Mouse (Mus musculus) thymus, adult 2 months (tissue): ENCODE results near the gene Usp36. TPM values are rescaled to one million over a fixed set of nuclear protein-coding genes. Genes with fewer than 3 reads are reported as not detected.

Experiments used
- DNase-seq: peaks from one replicate; pipeline ENCODE4 v3.0.0; 2021
- H3K27ac ChIP-seq: fragments of 200-500 bp; 2 replicates; pipeline ENCODE4 v1.5.1; 2012; ENCODE audit warnings: low read length, control low read depth; ENCODE audit not compliant: control insufficient read depth, insufficient read depth
- H3K27me3 ChIP-seq: fragments of 200-500 bp; 2 replicates; pipeline ENCODE4 v1.6.1; 2012; ENCODE audit warnings: mild to moderate bottlenecking, low read length, moderate library complexity, mixed read lengths; ENCODE audit not compliant: control insufficient read depth, insufficient read depth
- H3K36me3 ChIP-seq: fragments of 200-500 bp; 2 replicates; pipeline ENCODE4 v1.6.1; 2012; ENCODE audit warnings: mild to moderate bottlenecking, low read length, moderate library complexity; ENCODE audit not compliant: control insufficient read depth, insufficient read depth
- H3K4me1 ChIP-seq: fragments of 200-500 bp; replicated peaks from 2 replicates; pipeline ENCODE4 v1.6.1; 2012; ENCODE audit warnings: low read length; ENCODE audit not compliant: control insufficient read depth, insufficient read depth
- H3K4me3 ChIP-seq: fragments of 200-500 bp; 2 replicates; pipeline ENCODE4 v1.5.1; 2012; ENCODE audit warnings: mild to moderate bottlenecking, low read length, control low read depth, moderate library complexity; ENCODE audit not compliant: control insufficient read depth, insufficient read depth
- CTCF ChIP-seq: fragments of 200-500 bp; IDR thresholded peaks from 2 replicates; pipeline ENCODE4 v1.5.1; 2012; ENCODE audit warnings: mild to moderate bottlenecking, control low read depth, low read length, moderate library complexity, borderline replicate concordance; ENCODE audit not compliant: control insufficient read depth, poor library complexity, insufficient read depth; ENCODE audit errors: extremely low read depth
- POLR2A ChIP-seq: fragments of 200-500 bp; IDR thresholded peaks from 2 replicates; pipeline ENCODE4 v1.6.1; 2012; ENCODE audit warnings: mild to moderate bottlenecking, low read length, control low read depth, moderate library complexity; ENCODE audit not compliant: control insufficient read depth, poor library complexity, insufficient read depth; ENCODE audit errors: extremely low read depth
- WGBS: fragments of 180-500 bp; shearing (Covaris S2); methylation state at CpG from one replicate; pipeline ENCODE4 v1.1.7; 2018; 5-methylcytosine and 5-hydroxymethylcytosine counted together
- polyA plus RNA-seq: library from polyadenylated mRNA; depleted of rRNA; stranded (reverse); fragments of >200 nt; gene quantifications from 2 replicates; pipeline ENCODE4 v1.2.3, GENCODE M21; 2012

Usp36 gene
- polyA plus RNA-seq, 1 experiment = 28.8 TPM

DNA sequence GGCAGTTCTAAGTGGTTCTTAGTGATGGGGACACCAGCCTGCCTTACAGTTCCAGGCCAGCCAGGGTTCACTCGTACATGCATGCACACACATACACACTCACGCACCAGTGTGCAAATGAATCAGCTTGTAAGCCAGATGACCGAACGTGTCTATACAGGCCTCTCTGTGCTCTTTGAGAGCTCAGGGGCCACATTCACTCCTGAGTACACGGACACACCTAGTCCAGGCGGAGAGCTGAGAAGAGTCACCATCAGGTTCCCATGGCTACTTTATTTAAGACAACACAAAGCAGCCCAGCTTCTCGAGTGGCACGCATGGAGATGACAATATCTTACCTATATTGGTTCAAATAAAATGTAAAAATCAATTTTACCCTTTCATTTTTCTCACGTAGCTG lies 3.6 kb downstream of the Usp36 start:
- Histone ChIP-seq H3K4me3 (no peak overlapping the region), H3K4me1 (peaks cover 16% of the 10 kb centered on the region), H3K36me3 (peaks cover 20% of the 10 kb centered on the region), H3K27ac (no peak overlapping the region), H3K27me3 (no peaks in the 10 kb centered on the region)
- no peak for DNase-seq
- TF ChIP-seq POLR2A (no peak), CTCF (no peak)
- 96% methylated on average over 9 of the region's 9 CpGs for WGBS

DNA sequence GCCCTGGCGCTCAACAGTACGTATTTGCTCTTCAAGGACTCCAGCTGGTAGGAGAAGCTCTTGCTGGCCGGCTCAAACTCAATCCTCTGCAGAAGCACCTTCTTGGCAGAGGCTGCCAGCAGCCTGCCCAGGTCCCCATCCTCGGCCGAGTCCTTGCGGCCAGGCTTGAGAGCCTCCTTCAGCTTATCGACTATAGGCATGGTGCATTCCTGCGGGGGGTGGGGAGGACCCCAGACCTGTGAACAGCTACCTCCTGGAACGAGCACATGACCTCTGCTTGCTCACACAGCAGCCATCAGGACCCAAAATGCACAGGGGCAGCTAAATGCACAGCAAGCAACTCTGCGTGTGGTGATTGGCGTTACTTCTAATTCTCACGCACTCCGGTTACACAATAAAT lies 4.3 kb downstream of the Usp36 start:
- no peak overlapping the region for H3K27ac ChIP-seq
- WGBS = 98% methylated on average over 13 of the region's 13 CpGs
- H3K27me3 ChIP-seq = no peaks in the 10 kb centered on the region
- H3K4me1 ChIP-seq = peaks cover 16% of the 10 kb centered on the region
- peaks cover 20% of the 10 kb centered on the region for H3K36me3 ChIP-seq
- H3K4me3 ChIP-seq = no peak overlapping the region
- no peak for DNase-seq
- TF ChIP-seq POLR2A = no peak
- no peak for TF ChIP-seq CTCF

DNA sequence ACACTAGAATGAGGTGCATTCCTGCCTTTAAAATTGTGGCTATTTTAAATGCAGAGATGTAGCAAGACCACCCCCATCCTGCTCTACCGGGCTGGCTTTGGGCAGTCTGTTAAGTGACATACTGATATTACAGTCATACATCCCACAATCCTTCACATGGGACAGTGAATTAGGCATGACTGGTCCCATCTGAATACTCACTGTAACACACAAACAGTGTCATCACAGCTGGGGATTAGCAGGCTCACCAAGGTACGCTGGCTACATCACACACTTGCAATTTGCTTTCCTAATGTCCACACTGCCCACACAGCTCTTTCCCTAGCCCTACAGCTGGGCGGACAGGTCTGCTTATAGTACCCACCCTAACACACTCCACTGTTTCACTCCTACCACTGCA lies 9.8 kb downstream of the Usp36 start:
- no peak for TF ChIP-seq CTCF
- no peak for TF ChIP-seq POLR2A
- 96% methylated on average over 3 of the region's 3 CpGs for WGBS
- peaks cover 41% of the 10 kb centered on the region for H3K36me3 ChIP-seq

DNA sequence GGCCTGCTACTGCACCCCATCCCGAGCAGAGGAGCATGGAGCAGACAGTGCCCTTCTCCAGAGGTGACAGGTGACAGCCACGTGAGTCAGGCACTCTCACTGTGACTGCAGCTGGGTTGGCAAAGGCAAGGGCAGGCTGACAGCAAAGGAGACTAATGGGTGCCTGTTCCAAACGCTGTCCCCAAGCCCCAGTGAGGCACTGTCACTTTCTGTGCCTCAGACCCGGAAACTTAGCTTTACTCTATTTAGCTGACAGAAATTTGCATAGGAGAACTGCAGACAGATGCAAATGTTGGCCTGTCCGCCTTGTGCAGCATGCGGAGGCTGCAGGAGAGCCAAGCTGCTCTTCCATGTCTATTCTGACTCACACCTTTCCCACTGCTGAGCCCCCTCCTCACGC lies 13.7 kb downstream of the Usp36 start:
- TF ChIP-seq CTCF (no peak), POLR2A (no peak)
- WGBS = 94% methylated on average over 7 of the region's 7 CpGs
- no peaks in the 10 kb centered on the region for H3K27me3 ChIP-seq
- H3K4me1 ChIP-seq = no peaks in the 10 kb centered on the region
- H3K4me3 ChIP-seq = no peak overlapping the region
- DNase-seq = no peak
- no peak overlapping the region for H3K27ac ChIP-seq
- peaks cover 52% of the 10 kb centered on the region for H3K36me3 ChIP-seq

More for the DNA sequence above, 9.8 kb downstream of the Usp36 start:
- H3K27me3 ChIP-seq = no peaks in the 10 kb centered on the region
- H3K4me3 ChIP-seq = no peak overlapping the region
- no peak overlapping the region for H3K27ac ChIP-seq
- DNase-seq = no peak
- H3K4me1 ChIP-seq = no peaks in the 10 kb centered on the region

DNA sequence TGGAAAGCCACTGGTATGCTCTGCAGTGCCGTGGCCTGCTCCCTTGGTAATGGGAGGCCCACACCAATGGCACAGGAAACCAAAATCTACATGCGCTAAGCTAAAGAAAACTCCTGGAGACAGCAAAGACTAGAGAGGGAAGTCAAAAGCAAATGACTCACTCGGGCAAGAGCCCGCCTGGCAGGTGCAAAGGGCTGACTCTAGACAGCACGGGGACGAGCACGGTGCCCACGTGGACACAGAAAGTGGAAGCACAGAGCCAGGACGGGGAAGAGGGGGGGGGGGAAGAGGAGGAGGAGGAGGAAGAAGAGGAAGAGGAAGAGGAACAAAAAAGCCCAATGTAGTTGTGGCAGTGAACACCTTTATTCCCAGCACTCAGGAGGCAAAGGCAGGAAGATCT lies 15.0 kb downstream of the Usp36 start:
- Histone ChIP-seq H3K36me3 (peaks cover 58% of the 10 kb centered on the region), H3K4me1 (no peaks in the 10 kb centered on the region), H3K27ac (no peak overlapping the region), H3K4me3 (no peak overlapping the region), H3K27me3 (no peaks in the 10 kb centered on the region)
- 42% methylated on average over 9 of the region's 9 CpGs for WGBS
- DNase-seq = no peak
- TF ChIP-seq POLR2A = no peak
- TF ChIP-seq CTCF = no peak

DNA sequence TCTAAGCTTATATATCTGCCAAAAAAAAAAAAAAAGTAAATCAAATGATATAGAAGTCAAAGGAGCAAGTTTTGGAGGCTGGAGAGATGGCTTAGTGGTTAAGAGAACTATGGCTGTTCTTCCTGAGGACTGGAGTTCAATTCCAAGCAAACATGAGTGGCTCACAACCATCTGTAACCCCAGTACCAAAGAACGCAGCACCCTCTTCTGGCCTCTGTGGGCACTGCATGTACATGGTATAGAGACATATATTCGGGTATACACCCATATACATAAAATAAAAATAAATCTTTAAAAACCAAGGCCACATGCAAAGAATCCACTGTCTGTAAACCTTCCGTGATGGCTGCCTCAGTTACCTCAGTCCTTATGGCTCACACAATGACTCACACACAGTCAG lies 20.2 kb downstream of the Usp36 start:
- Histone ChIP-seq H3K27me3 (no peaks in the 10 kb centered on the region), H3K36me3 (peaks cover 52% of the 10 kb centered on the region), H3K4me3 (no peak overlapping the region), H3K4me1 (peaks cover 12% of the 10 kb centered on the region), H3K27ac (no peak overlapping the region)
- DNase-seq = peak; percentile 66
- TF ChIP-seq POLR2A (no peak), CTCF (no peak)
- over 99% methylated on average over 3 of the region's 3 CpGs for WGBS

DNA sequence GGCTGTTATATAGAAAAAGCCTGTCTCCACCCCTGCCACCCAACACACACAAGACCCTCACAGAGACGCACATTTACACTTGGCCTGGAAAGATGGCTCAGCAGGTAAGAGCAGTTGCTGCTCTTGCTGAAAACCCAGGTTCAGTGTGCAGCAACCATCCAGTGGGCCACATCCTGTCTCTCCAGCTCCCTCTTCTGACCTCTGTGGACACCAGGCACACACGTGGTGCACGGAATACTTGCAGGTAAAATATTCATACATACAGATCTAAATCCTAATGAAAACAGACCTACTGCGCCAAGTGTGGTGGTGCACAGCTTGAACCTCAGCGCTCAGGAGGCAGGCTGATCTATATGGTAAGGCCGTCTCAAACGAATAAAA lies 23.4 kb downstream of the Usp36 start:
- Histone ChIP-seq H3K27me3 (no peaks in the 10 kb centered on the region), H3K4me3 (no peak overlapping the region), H3K4me1 (peaks cover 12% of the 10 kb centered on the region), H3K27ac (no peak overlapping the region), H3K36me3 (peaks cover 30% of the 10 kb centered on the region)
- 87% methylated on average over 7 of the region's 7 CpGs for WGBS
- no peak for TF ChIP-seq CTCF
- no peak for TF ChIP-seq POLR2A
- no peak for DNase-seq
